Mouse (Mus musculus): ENCODE results near the gene Tnni1. TPM values are rescaled to one million over a fixed set of nuclear protein-coding genes. Genes with fewer than 3 reads are reported as not detected.

Tnni1 gene
- polyA plus RNA-seq, 1 experiment from 2014 or later = 28.9 TPM

GRCm38 (mm10) chr1:135813071-135813470, 33.8 kb downstream of the Tnni1 start:
- Histone ChIP-seq H3K36me3 (no peaks in the 10 kb centered on the region), H3K9ac (no peak overlapping the region), H3K27ac (no peak overlapping the region), H3K27me3 (peaks cover 31% of the 10 kb centered on the region), H3K4me2 (no peak overlapping the region), H3K4me3 (no peak overlapping the region), H3K4me1 (peaks cover 10% of the 10 kb centered on the region; the same call in 1 of the 2 replicates), H3K9me3 (no peaks in the 10 kb centered on the region)
- no peak for ATAC-seq (ENCODE audit: insufficient number of reproducible peaks, insufficient read depth, low FRiP score, low TSS enrichment, low read depth)
- WGBS = 78% methylated on average over 4 of the region's 4 CpGs

GRCm38 (mm10) chr1:135813687-135814395, 34.6 kb downstream of the Tnni1 start:
- no peak for ATAC-seq (ENCODE audit: insufficient number of reproducible peaks, insufficient read depth, low FRiP score, low TSS enrichment, low read depth)
- Histone ChIP-seq H3K9me3 (no peaks in the 10 kb centered on the region), H3K4me1 (peaks cover 17% of the 10 kb centered on the region), H3K9ac (no peak overlapping the region), H3K27me3 (peaks cover 38% of the 10 kb centered on the region), H3K4me3 (no peak overlapping the region), H3K4me2 (no peak overlapping the region), H3K36me3 (no peaks in the 10 kb centered on the region), H3K27ac (no peak overlapping the region)
- 73% methylated on average over 5 of the region's 5 CpGs for WGBS

- no peak for ATAC-seq (ENCODE audit: insufficient number of reproducible peaks, insufficient read depth, low FRiP score, low TSS enrichment, low read depth)
- H3K4me2 ChIP-seq = no peak overlapping the region
- H3K4me1 ChIP-seq = peaks cover 22% of the 10 kb centered on the region
- H3K27me3 ChIP-seq = peaks cover 45% of the 10 kb centered on the region
- H3K9me3 ChIP-seq = no peaks in the 10 kb centered on the region
- H3K4me3 ChIP-seq = no peak overlapping the region
- H3K36me3 ChIP-seq = no peaks in the 10 kb centered on the region
- 74% methylated on average over 5 of the region's 5 CpGs for WGBS
- no peak overlapping the region for H3K9ac ChIP-seq
- H3K27ac ChIP-seq = no peak overlapping the region
These were observed 35.3 kb downstream of the Tnni1 start for GRCm38 (mm10) chr1:135814531-135814930.

GRCm38 (mm10) chr1:135817595-135817994, 38.4 kb downstream of the Tnni1 start:
- Histone ChIP-seq H3K4me3 (no peak overlapping the region), H3K9ac (no peak overlapping the region), H3K36me3 (no peaks in the 10 kb centered on the region), H3K27ac (no peak overlapping the region), H3K4me2 (peak overlapping the region; percentile 99; the same call in 1 of the 2 replicates), H3K9me3 (no peaks in the 10 kb centered on the region), H3K4me1 (peaks cover 18% of the 10 kb centered on the region), H3K27me3 (peaks cover 69% of the 10 kb centered on the region)
- no peak for ATAC-seq (ENCODE audit: insufficient number of reproducible peaks, insufficient read depth, low FRiP score, low TSS enrichment, low read depth)
- WGBS = 46% methylated on average over 4 of the region's 4 CpGs

- H3K36me3 ChIP-seq = no peaks in the 10 kb centered on the region
- H3K27ac ChIP-seq = peak within 1 kb of the TSS; percentile 39; the same call in 1 of the 2 replicates
- no peaks in the 10 kb centered on the region for H3K9me3 ChIP-seq
- H3K4me1 ChIP-seq = peaks cover 15% of the 10 kb centered on the region
- peak within 1 kb of the TSS; percentile 73 for H3K9ac ChIP-seq
- H3K4me3 ChIP-seq = peak within 1 kb of the TSS; percentile 60
- peak; percentile 65; the same call in 1 of the 2 replicates for ATAC-seq (ENCODE audit: insufficient number of reproducible peaks, insufficient read depth, low FRiP score, low TSS enrichment, low read depth)
- H3K4me2 ChIP-seq = peak within 1 kb of the TSS; percentile 99
- 0% methylated on average over 58 of the region's 63 CpGs for WGBS
- peaks cover 71% of the 10 kb centered on the region for H3K27me3 ChIP-seq
These were observed 39.4 kb downstream of the Tnni1 start, which contains the start of gene Lad1 for GRCm38 (mm10) chr1:135818481-135819086. Gene Lad1 (plus strand): TSS chr1:135818598.

- Histone ChIP-seq H3K4me1 (peaks cover 15% of the 10 kb centered on the region), H3K4me3 (peak overlapping the region; percentile 60), H3K9me3 (no peaks in the 10 kb centered on the region), H3K4me2 (peak overlapping the region; percentile 99), H3K27me3 (peaks cover 71% of the 10 kb centered on the region), H3K36me3 (no peaks in the 10 kb centered on the region), H3K27ac (no peak overlapping the region), H3K9ac (no peak overlapping the region)
- ATAC-seq (ENCODE audit: insufficient number of reproducible peaks, insufficient read depth, low FRiP score, low TSS enrichment, low read depth) = no peak
- 81% methylated on average over 10 of the region's 10 CpGs for WGBS
These were observed 40.8 kb downstream of the Tnni1 start for GRCm38 (mm10) chr1:135820071-135820470.

- H3K27me3 ChIP-seq = peaks cover 65% of the 10 kb centered on the region
- H3K9me3 ChIP-seq = no peaks in the 10 kb centered on the region
- WGBS = 76% methylated on average over 16 of the region's 16 CpGs
- no peaks in the 10 kb centered on the region for H3K36me3 ChIP-seq
- H3K27ac ChIP-seq = no peak overlapping the region
- no peak overlapping the region for H3K9ac ChIP-seq
- H3K4me3 ChIP-seq = no peak overlapping the region
- no peak for ATAC-seq (ENCODE audit: insufficient number of reproducible peaks, insufficient read depth, low FRiP score, low TSS enrichment, low read depth)
- H3K4me1 ChIP-seq = peaks cover 15% of the 10 kb centered on the region
- peak overlapping the region; percentile 99; the same call in 1 of the 2 replicates for H3K4me2 ChIP-seq
These were observed 41.6 kb downstream of the Tnni1 start for GRCm38 (mm10) chr1:135820736-135821364.

- Histone ChIP-seq H3K4me2 (no peak overlapping the region), H3K9me3 (no peaks in the 10 kb centered on the region), H3K4me3 (no peak overlapping the region), H3K36me3 (no peaks in the 10 kb centered on the region), H3K27ac (no peak overlapping the region), H3K4me1 (peaks cover 15% of the 10 kb centered on the region), H3K9ac (no peak overlapping the region), H3K27me3 (peaks cover 56% of the 10 kb centered on the region)
- ATAC-seq (ENCODE audit: insufficient number of reproducible peaks, insufficient read depth, low FRiP score, low TSS enrichment, low read depth) = no peak
- 79% methylated on average over 7 of the region's 7 CpGs for WGBS
These were observed 42.5 kb downstream of the Tnni1 start for GRCm38 (mm10) chr1:135821780-135822179.

GRCm38 (mm10) chr1:135828918-135829317, 49.7 kb downstream of the Tnni1 start:
- H3K27ac ChIP-seq = no peak overlapping the region
- 30% methylated on average over 1 of the region's 1 CpGs for WGBS
- H3K36me3 ChIP-seq = no peaks in the 10 kb centered on the region
- H3K4me1 ChIP-seq = peaks cover under 1% of the 10 kb centered on the region
- no peak overlapping the region for H3K9ac ChIP-seq
- peaks cover 3% of the 10 kb centered on the region for H3K27me3 ChIP-seq
- no peak overlapping the region for H3K4me3 ChIP-seq
- no peaks in the 10 kb centered on the region for H3K9me3 ChIP-seq
- H3K4me2 ChIP-seq = no peak overlapping the region
- no peak for ATAC-seq (ENCODE audit: insufficient number of reproducible peaks, insufficient read depth, low FRiP score, low TSS enrichment, low read depth)

GRCm38 (mm10) chr1:135834206-135834859, 55.1 kb downstream of the Tnni1 start:
- H3K9ac ChIP-seq = no peak overlapping the region
- no peak overlapping the region for H3K4me3 ChIP-seq
- H3K9me3 ChIP-seq = no peaks in the 10 kb centered on the region
- WGBS = 58% methylated on average over 6 of the region's 6 CpGs
- no peak overlapping the region for H3K4me2 ChIP-seq
- peaks cover 18% of the 10 kb centered on the region for H3K4me1 ChIP-seq
- H3K36me3 ChIP-seq = no peaks in the 10 kb centered on the region
- ATAC-seq (ENCODE audit: insufficient number of reproducible peaks, insufficient read depth, low FRiP score, low TSS enrichment, low read depth) = no peak
- peaks cover 3% of the 10 kb centered on the region for H3K27me3 ChIP-seq
- H3K27ac ChIP-seq = no peak overlapping the region

- no peak for ATAC-seq (ENCODE audit: insufficient number of reproducible peaks, insufficient read depth, low FRiP score, low TSS enrichment, low read depth)
- no peak overlapping the region for H3K4me2 ChIP-seq
- no peaks in the 10 kb centered on the region for H3K9me3 ChIP-seq
- no peak overlapping the region for H3K9ac ChIP-seq
- H3K36me3 ChIP-seq = no peaks in the 10 kb centered on the region
- H3K27ac ChIP-seq = no peak overlapping the region; the same call in 1 of the 2 replicates
- H3K4me1 ChIP-seq = peaks cover 18% of the 10 kb centered on the region
- H3K27me3 ChIP-seq = peaks cover 3% of the 10 kb centered on the region; the same call in 1 of the 2 replicates
- 67% methylated on average over 8 of the region's 8 CpGs for WGBS
- H3K4me3 ChIP-seq = no peak overlapping the region
These were observed 55.7 kb downstream of the Tnni1 start for GRCm38 (mm10) chr1:135834983-135835382.
